Mouse (Mus musculus) forebrain, postnatal 0 days (tissue): ENCODE results near the gene Gm9048. TPM values are rescaled to one million over a fixed set of nuclear protein-coding genes. Genes with fewer than 3 reads are reported as not detected.
"Not testable (repeated sequence)": the region's sequence is repeated elsewhere in the genome, so short reads cannot be mapped to it uniquely, and the experiment has no call there.

Source experiments
- ATAC-seq: fragments of 200-750 bp; cut with Nextera tagmentation; 2 replicates; pipeline ENCODE4 v1.8.0; 2017; ENCODE audit warnings: mild to moderate bottlenecking, moderate library complexity
- DNase-seq: peaks from one replicate; pipeline ENCODE4 v3.0.0-alpha.2; 2015
- H3K27ac ChIP-seq: fragments of 300-500 bp; sonication (generic); 2 replicates; pipeline ENCODE4 v1.5.1; 2014; ENCODE audit warnings: low read depth, mild to moderate bottlenecking, antibody characterized with exemption, low read length, moderate library complexity, mixed read lengths
- H3K27me3 ChIP-seq: fragments of 300-500 bp; sonication (generic); 2 replicates; pipeline ENCODE4 v1.6.1; 2014; ENCODE audit warnings: mild to moderate bottlenecking, low read length, mixed read lengths; ENCODE audit not compliant: insufficient read depth
- H3K36me3 ChIP-seq: fragments of 300-500 bp; sonication (generic); 2 replicates; pipeline ENCODE4 v1.6.1; 2014; ENCODE audit warnings: mild to moderate bottlenecking, moderate library complexity; ENCODE audit not compliant: insufficient read depth
- H3K4me1 ChIP-seq: fragments of 300-500 bp; sonication (generic); 2 replicates; pipeline ENCODE4 v1.6.1; 2014; ENCODE audit warnings: antibody characterized with exemption; ENCODE audit not compliant: insufficient read depth
- H3K4me2 ChIP-seq: fragments of 300-500 bp; sonication (generic); 2 replicates; pipeline ENCODE4 v1.6.1; 2014; ENCODE audit warnings: low read depth, mild to moderate bottlenecking, moderate library complexity
- H3K4me3 ChIP-seq: fragments of 300-500 bp; sonication (generic); 2 replicates; pipeline ENCODE4 v1.5.1; 2014; ENCODE audit warnings: low read depth, low read length, mixed read lengths
- H3K9ac ChIP-seq: fragments of 300-500 bp; sonication (generic); 2 replicates; pipeline ENCODE4 v1.6.1; 2014; ENCODE audit warnings: mild to moderate bottlenecking
- H3K9me3 ChIP-seq: fragments of 300-500 bp; sonication (generic); 2 replicates; pipeline ENCODE4 v1.6.1; 2016; ENCODE audit warnings: low read length
- CTCF ChIP-seq: sonication (generic); IDR thresholded peaks from 2 replicates; pipeline ENCODE4 v1.5.1; 2016; ENCODE audit warnings: antibody characterized with exemption, control low read depth, low read depth
- WGBS: fragments of 180-500 bp; shearing (Covaris S2); extraction: QIAGEN DNeasy Blood & Tissue Kit; methylation state at CpG from one replicate; pipeline ENCODE4 v1.1.7; 2014; 5-methylcytosine and 5-hydroxymethylcytosine counted together
- polyA plus RNA-seq: library from polyadenylated mRNA; unstranded; fragments of >200 nt; fragmentation: Nextera tagmentation; extraction: Ambion mirVana; gene quantifications from 2 replicates; pipeline ENCODE4 v1.2.1, GENCODE M21; 2015
- total RNA-seq: library from RNA; depleted of rRNA; stranded (reverse); fragments of >200 nt; gene quantifications from 2 replicates; pipeline ENCODE4 v1.2.3, GENCODE M21; 2014; rRNA removed

The Gm9048 gene
- total and polyA plus RNA-seq, 2 experiments from 2014 or later = not detected

GRCm38 (mm10) chr10:118319024-118319423 lies 29.5 kb downstream of the Gm9048 start:
- Histone ChIP-seq H3K27ac (no peak overlapping the region), H3K4me1 (no peaks in the 10 kb centered on the region), H3K4me3 (no peak overlapping the region), H3K4me2 (no peak overlapping the region), H3K36me3 (no peaks in the 10 kb centered on the region), H3K27me3 (no peaks in the 10 kb centered on the region), H3K9ac (no peak overlapping the region), H3K9me3 (no peaks in the 10 kb centered on the region)
- TF ChIP-seq CTCF = no peak
- 89% methylated on average over 8 of the region's 8 CpGs for WGBS
- DNase-seq (no peak), ATAC-seq (no peak)

DNA sequence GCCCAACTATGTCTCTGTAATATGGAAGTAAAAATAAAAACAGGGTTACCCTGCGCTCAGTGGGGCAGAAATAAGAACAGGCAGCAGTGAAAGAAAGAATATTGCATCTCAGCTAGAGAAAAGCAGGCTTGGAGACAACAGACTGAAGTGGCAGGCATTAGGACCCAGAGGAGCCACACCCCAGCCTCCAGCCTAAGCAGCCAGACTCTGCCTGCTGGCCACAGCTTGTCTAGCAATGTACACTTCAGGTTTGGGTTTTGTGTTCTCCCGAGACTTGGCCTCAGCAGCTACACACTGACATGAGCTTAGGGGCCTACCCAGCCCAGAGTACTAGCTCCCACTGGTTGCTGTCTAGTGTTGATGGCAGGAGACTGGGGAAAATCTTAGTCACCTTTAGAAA lies 46.3 kb downstream of the Gm9048 start:
- not testable (repeated sequence) for DNase-seq, H3K9ac ChIP-seq, H3K4me2 ChIP-seq, H3K4me3 ChIP-seq, H3K27me3 ChIP-seq, H3K4me1 ChIP-seq, H3K27ac ChIP-seq, H3K36me3 ChIP-seq, H3K9me3 ChIP-seq, ATAC-seq
- 41% methylated on average over 2 of the region's 2 CpGs for WGBS

Other genes starting within 250 kb of the Gm9048 start
- gene Mdm1, start 206.9 kb downstream of the Gm9048 start, total RNA-seq = 29.2 and 43.0 TPM in 2 replicates
- 17.0 and 22.7 TPM in 2 replicates for gene Mdm1, start 206.9 kb downstream of the Gm9048 start, polyA plus RNA-seq
- 0.24 and 0.31 TPM in 2 replicates for gene Il22, start 143.7 kb downstream of the Gm9048 start, total RNA-seq
- 0.54 and 0.88 TPM in 2 replicates for gene Il22, start 143.7 kb downstream of the Gm9048 start, polyA plus RNA-seq
- gene Gm32717, start 107.9 kb downstream of the Gm9048 start, total RNA-seq = 0.31 TPM in 1 of 2 replicates, not detected in the other
- 0.07 TPM in 1 of 2 replicates, not detected in the other for gene Gm32717, start 107.9 kb downstream of the Gm9048 start, polyA plus RNA-seq
- 0.31 TPM in 1 of 2 replicates, not detected in the other for gene Gm32802, start 90.0 kb downstream of the Gm9048 start, total RNA-seq
- 0.07 TPM in 1 of 2 replicates, not detected in the other for gene Gm32802, start 90.0 kb downstream of the Gm9048 start, polyA plus RNA-seq
- gene Iltifb, start 53.6 kb downstream of the Gm9048 start, total RNA-seq = 0.38 and 2.5 TPM in 2 replicates
- 1.5 and 1.8 TPM in 2 replicates for gene Iltifb, start 53.6 kb downstream of the Gm9048 start, polyA plus RNA-seq
- gene Gm9040, start 21.7 kb downstream of the Gm9048 start, total RNA-seq = not detected in 2 replicates
- not detected in 2 replicates for gene Gm9040, start 21.7 kb downstream of the Gm9048 start, polyA plus RNA-seq
- not detected in 2 replicates for gene Gm9044, start 16.3 kb downstream of the Gm9048 start, total RNA-seq
- gene Gm9044, start 16.3 kb downstream of the Gm9048 start, polyA plus RNA-seq = not detected in 2 replicates
- 0.23 TPM in 1 of 2 replicates, not detected in the other for gene Gm9045, start 10.8 kb downstream of the Gm9048 start, total RNA-seq
- not detected in 2 replicates for gene Gm9045, start 10.8 kb downstream of the Gm9048 start, polyA plus RNA-seq
- gene Gm9046, start 5.4 kb downstream of the Gm9048 start, total RNA-seq = not detected in 2 replicates
- gene Gm9046, start 5.4 kb downstream of the Gm9048 start, polyA plus RNA-seq = not detected in 2 replicates
- gene Gm9049, start 5.4 kb upstream of the Gm9048 start, total RNA-seq = 0.23 TPM in 1 of 2 replicates, not detected in the other
- not detected in 2 replicates for gene Gm9049, start 5.4 kb upstream of the Gm9048 start, polyA plus RNA-seq
- not detected in 2 replicates for gene Ifng, start 92.4 kb upstream of the Gm9048 start, total RNA-seq
- gene Ifng, start 92.4 kb upstream of the Gm9048 start, polyA plus RNA-seq = not detected in 2 replicates